Mouse (Mus musculus) ES-Bruce4 (cell line): ENCODE results near the gene Smoc2.

Experiments
- CTCF ChIP-seq: IDR thresholded peaks from one replicate; pipeline ENCODE4 v1.8.1; 2011; ENCODE audit warnings: low read depth, low read length
- EP300 ChIP-seq: IDR thresholded peaks from 2 replicates; pipeline ENCODE4 v1.6.1; 2011; ENCODE audit warnings: low read depth, low read length; ENCODE audit not compliant: insufficient read depth

- TF ChIP-seq CTCF (no peak), EP300 (no peak)
These were observed 101.2 kb downstream of the Smoc2 start for GRCm38 (mm10) chr17:14380526-14380925.
